Mouse (Mus musculus) cerebellum, adult (tissue): ENCODE results near the gene Cxcl3.
"Not testable (repeated sequence)": the region's sequence is repeated elsewhere in the genome, so short reads cannot be mapped to it uniquely, and the experiment has no call there.

Experiments
- ATAC-seq: cut with Nextera tagmentation; 2 replicates; pipeline ENCODE4 v1.9.2; 2017; ENCODE audit warnings: mild to moderate bottlenecking, moderate library complexity, mixed read lengths; ENCODE audit not compliant: insufficient number of reproducible peaks, low FRiP score, low TSS enrichment

Gene Cxcl3

DNA sequence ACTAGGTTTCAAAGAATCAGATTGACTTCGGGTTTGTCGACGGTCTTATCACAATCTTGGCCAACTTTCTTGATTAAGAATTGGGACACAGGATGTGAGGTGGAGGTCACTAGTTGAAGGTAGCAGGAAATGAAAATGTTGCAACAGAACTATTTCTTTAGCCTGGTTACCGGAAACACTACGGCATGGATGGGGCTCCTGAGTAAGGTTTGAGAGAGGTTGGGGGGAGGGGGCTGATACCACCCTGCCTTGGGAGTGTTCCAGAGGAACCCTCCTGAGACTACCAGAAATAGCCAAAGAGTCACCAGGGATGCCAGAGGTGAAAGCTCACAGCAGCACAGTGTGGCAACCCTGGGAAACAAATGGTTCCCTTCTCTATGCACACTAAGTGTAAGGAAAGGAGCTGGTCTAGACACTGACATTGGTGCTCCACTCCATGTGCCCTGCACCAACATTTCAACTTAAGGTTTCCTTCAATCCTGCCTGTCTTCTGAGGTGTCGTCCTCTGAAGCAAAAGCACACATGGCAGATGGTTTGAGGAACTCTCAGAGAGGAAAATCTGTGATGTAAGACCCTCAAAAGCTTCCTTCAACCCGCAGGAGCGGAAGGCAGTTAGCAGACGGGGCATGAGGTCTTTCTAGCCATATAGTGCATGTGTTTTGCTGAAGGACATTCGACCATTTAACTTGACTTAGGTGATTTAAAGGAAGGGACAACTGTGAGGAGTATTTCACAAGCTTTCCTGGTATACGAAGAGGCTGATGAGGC, 3.6 kb downstream of the Cxcl3 start:
- ATAC-seq: no peak

DNA sequence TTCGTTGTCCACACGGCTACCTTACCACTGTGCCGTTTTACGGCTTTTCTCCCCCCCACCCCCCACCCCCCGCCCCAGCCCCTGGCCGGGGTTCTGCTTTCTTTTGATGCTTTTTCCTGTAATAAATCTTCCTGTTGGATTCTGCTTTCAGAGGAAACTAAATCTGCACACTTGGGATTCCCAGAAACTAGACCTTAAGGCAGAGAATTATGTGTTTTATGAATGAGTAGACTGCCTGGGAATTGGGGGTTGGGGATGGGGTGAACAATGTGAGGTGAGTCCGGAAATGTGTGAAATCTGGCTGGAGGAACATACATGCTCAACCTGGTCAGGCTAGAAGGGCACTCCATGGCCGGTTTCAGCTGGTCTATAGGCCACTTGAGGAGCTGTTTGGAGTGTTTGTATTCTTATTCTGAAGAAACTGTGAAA, 4.2 kb downstream of the Cxcl3 start:
- no peak for ATAC-seq

DNA sequence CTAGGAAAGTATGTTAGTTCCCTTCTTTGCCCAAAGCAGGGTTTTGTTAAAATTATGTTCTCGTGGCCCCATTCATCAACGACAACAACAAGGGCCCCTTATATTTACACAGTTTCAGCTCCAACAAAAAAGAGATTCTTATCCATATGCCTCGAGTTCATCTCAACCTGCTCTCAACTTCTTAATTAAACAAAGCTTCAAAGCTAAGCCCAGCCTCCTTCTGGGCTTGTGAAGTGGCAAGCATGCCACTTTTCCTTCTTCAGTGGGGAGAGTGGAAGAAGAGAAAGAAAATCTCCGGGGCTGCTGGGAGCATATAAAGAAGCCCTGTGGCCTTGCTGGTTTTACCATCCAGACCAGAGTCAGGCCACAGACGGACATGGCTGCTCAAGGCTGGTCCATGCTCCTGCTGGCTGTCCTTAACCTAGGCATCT, 8.3 kb downstream of the Cxcl3 start, which contains the start of gene Cxcl15:
Gene Cxcl15, plus strand, starts transcription at position 340 of the 431 bp plus-strand sequence.
- no peak for ATAC-seq

DNA sequence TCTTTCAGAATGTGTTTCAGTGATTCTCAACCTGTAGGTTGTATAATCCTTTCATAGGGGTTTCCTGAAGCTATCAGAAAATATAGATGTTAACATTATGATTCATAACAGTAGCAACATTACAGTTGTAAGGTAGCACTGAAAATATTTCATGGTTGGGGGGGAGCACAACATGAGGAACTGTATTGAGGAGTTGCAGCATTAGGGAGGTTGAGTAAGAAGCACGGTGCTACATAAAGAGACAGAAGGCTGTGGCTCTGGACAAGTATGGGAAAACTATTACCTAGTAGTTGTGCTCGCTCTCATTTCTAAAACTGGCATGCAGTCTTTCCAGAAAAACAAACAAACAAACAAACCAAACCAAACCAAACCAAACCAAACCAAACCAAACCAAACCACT, 9.5 kb downstream of the Cxcl3 start:
- not testable (repeated sequence) for ATAC-seq

DNA sequence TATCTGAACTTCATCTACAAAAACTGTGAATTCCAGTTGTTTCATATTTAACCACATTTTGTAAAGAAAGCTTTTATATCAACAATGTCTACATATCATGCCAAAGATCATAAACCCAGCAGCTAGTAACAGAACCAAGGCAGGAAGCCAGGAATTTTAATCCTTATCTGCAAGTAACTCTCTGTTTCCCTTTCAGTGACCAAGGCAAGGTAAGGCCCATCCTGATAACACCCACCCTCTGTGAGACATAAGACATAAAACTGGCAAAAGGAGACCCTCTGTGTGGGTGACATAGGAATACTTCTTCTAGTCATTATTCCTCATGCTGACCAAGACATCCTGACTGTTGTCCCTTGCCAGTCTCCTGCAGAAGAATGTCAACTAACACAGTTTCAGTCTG, 18.7 kb downstream of the Cxcl3 start:
- ATAC-seq: no peak

DNA sequence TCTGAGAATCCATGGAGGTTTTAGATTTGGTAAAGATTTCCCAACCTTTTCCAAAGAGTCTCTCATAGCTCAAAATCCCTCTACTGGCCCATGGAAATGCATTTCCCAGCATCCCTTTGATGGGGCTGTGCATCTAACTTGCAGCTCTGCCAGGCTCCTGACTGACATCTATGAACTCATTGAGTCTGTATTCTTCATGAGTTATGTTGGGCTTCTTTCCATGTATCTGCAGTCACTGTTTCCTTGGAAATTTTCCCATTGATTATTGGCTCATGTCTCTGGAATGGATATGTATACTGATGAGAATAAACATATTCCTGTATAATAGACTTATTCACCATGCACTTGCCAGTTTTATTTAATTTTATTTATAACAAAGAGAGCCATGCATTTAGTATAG, 20.1 kb downstream of the Cxcl3 start:
- no peak for ATAC-seq

DNA sequence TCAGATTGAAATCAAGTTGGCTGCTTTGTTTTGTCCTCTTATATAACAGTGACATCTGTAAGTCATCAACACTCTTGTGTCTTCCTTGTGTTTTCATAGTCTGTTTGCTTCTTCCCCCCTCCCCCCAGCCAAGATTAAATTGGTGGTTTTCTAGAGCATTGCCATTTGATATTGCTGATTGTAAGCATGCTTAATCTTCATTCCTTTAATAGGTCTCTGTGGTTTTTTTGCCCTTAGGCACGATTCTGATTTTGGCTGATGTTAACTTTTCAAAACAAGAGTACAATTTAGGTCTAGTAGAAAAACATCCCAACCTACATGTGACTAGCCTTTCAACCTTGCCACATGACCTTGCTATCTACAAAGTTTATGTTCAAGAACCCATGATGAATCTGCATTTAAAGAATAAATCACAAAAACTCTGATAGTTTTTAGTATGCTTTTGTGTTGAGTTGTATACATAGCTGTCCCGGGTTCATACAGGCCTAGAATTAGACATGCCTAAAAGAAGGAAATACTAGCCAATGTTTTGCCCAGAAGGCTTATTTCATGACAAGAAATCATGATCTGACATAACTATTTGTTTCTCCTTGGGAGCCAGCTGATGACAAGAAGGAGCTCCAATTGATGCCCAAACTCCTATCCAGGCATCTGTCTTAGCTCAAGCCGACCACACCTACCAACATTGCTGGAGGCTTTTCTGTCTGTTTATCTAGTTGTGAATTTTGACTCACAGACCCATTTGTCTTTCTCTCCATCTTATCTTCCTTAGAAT, 21.5 kb downstream of the Cxcl3 start:
- no peak for ATAC-seq

DNA sequence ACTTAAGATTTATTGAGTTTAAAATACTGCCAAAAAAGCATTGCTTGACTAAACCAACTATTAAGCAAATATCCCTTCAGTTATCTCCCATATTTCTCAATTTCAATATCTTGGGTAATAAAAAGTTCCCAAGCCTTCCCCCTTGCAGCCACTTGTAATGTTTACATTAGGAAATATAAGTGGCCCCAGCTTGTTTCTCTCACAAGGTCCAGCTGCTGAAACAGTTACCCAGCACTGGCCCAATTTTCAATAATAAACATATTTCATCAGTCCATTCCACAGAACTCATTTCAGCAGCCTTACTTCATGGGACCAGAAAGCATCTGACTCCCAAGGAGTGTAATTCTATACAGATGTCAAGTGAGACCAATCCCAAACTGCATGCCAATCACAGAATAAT, 33.9 kb downstream of the Cxcl3 start:
- ATAC-seq: no peak

DNA sequence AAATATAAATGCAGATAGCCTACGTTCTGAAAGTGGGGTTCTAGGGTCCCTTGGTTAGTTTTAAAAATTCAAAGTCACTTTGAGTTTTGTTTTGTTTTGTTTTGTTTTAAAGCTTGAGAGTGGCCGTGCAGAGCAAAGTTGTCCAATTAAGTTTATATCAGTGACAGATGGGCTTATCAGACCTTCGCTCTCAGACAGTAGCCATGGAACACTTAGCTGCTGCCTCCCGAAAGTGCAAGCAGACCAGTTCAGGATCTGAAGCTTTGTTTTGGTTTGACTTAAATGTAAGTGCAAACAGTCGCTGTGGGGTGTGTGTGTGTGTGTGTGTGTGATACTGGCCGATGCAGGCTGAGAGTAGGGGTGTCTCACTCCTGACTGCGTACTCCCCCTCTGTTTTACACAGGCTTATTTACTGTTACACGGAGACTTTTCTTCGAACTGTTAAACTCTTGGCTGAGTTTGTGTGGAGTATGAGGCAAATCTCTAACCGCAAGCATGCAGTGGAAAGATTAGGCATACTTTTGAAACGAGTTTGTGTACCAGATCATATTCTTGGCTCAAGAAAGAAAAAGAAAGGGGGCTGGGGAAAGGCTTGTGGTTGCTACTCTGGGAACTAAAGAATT, 46.4 kb downstream of the Cxcl3 start:
- ATAC-seq: no peak

DNA sequence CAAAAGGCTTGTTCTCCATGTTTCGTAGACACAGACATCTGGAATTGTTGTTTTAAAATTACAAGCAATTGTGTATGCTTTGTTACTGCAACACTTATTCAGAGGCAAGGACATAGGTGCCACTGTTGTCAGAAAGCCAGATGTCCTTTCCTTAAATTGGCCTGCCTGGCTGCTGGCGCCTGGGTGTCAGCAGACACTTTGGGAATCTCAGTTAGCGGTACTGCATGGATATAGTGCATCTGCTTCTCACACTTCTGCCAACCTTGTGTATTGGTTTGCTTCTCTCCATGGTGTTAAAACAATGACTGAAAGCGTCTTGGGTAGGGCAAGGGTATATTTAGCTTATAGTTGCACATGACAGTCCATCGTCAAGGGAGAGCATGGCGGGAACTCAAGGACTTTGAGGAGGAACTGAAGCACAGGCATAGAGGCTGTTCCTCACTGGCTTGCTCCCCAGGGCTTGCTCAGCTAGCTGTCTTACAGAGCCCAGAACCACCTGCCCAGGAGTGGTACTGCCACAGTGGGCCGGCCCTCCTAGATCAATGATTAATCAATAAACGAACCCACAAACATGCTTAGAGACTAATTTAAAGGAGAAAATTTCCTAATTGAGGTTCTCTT, 47.0 kb downstream of the Cxcl3 start:
- no peak for ATAC-seq

DNA sequence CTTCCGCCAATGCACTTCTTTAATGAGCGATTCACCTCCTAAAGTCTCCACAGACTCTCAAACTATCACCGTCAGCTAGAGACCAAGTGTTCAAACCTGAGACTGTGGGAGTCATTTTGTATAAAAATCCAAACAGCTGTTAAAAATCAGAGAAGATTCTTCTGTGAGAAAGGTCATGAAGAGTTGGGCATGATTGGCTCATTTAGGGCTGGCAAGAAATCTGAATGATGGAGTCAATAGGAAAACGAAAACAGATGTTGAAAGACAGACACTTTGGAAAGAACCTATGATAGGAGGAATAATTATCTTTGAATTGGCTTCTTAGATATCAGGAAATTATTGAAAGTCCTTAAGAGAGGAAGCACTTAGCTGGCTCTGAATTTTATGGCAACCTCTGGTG, 48.5 kb downstream of the Cxcl3 start:
- ATAC-seq: no peak

DNA sequence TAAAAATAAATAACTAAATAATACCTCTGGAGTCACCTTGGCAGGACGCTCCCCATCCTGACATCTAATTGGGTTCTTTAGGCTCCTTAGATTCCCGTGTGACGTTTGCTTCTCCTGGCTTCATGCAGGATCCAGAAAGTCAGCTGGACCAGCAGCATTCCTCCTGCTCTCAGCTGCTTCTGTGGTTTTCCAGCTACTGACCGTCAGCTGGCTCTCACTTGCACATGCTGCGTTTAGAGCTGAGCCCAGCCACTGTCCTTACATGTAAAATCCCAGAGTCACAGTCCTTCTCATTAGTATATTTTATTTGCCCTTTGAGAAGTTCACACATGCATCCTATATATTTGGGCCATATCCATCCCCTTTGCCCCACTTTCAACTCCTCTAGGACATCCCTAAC, 52.7 kb downstream of the Cxcl3 start:
- no peak for ATAC-seq
